Mouse (Mus musculus): ENCODE results near the gene Psmb7. TPM values are rescaled to one million over a fixed set of nuclear protein-coding genes. Genes with fewer than 3 reads are reported as not detected.

The Psmb7 gene
- total and polyA plus RNA-seq, 3 experiments = 129 to 247 (median 220) TPM

DNA sequence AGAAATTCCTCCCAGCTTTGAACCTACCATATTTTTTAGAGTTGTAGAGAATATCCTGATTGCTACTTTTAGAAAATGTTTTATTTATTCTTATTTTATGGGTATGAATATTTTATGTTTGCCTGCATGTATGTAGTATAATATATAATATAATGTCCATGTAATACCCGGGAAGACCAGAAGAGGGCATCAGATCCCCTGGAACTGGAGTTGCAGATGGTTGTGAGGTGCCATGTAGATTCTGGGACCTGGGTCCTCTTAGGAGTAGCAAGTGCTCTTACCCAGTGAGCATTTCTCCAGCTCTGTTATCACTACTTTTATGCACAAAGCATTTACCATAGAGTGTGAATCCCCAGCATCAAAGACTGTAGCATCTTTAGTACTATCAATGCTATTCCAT is 17.5 kb upstream of the Psmb7 start:
- intact Hi-C loops (cut with DNase I) = loop anchor here (2.0 kb wide), 1 partner anchor 77 kb away; no protein-coding TSS in a partner anchor
- 3% methylated on average over 1 of the region's 1 CpGs for WGBS
- peak; percentile 78 for TF ChIP-seq CTCF (IDR thresholded peaks at IDR 0.05)
- TF ChIP-seq POLR2A (IDR thresholded peaks at IDR 0.05; ENCODE audit: insufficient read depth, low read depth, low read length) = no peak
- H3K9ac ChIP-seq (ENCODE audit: low read depth, low read length) = no peak overlapping the region
- no peaks in the 10 kb centered on the region; the same call in 1 of the 2 replicates for H3K4me1 ChIP-seq (ENCODE audit: control insufficient read depth, insufficient read depth, low read length)
- H3K27me3 ChIP-seq (ENCODE audit: control insufficient read depth, insufficient read depth, low read length) = no peaks in the 10 kb centered on the region
- H3K4me3 ChIP-seq = no peak overlapping the region
- no peaks in the 10 kb centered on the region for H3K36me3 ChIP-seq (ENCODE audit: control insufficient read depth, insufficient read depth, low read length)
- H3K79me2 ChIP-seq (replicated peaks; ENCODE audit: control insufficient read depth, insufficient read depth, low read length) = no peaks in the 10 kb centered on the region
- no peak for DNase-seq
- no peak overlapping the region for H3K27ac ChIP-seq

DNA sequence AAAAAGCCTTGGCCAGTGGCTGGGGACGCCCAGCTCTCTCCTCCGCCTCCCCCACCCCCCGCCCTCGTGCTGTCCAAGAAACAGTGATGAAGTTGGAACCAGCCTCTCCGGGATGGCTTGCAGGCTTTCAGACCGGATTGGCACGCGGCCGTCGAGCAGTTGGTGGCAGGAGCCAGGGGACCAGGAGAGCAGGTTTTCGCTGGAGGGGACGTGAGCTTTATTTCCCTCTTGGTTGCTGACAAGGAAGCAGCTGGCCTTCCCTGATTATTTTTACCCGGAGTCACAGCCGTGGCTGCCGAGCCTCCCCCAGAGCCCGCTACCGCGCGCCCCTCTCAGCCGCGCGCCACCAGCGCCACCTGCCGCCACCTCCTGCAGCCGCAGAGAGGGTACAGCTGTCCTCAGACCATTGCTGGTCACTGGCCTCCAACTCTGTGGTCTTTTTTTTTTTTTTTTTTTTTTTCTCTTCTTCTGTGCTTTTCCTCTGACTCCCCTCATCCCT is 14.5 kb upstream of the Psmb7 start:
- peak overlapping the region; percentile 50 for H3K9ac ChIP-seq (ENCODE audit: low read depth, low read length)

DNA sequence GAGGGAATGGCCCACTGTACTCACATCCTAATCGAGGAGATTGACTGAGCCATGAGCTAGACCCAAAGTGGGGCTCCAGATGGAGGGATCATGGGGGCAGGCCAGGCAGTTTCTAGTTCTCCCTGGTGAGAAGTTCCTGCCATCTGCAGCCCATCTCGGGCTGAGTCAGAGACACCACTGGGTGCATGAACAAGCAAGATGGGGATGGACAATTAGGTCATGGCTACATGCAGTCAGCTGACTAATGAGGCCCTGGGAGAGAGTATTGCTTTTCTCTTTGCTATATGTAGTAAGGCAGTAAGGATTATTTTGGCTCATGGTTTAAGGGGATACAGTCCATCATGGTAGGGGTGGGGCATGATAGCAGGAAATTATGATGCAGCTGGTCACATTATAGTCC is 9.8 kb upstream of the Psmb7 start:
- no peaks in the 10 kb centered on the region for H3K27me3 ChIP-seq (ENCODE audit: control insufficient read depth, insufficient read depth, low read length)
- no peak overlapping the region for H3K27ac ChIP-seq
- H3K36me3 ChIP-seq (ENCODE audit: control insufficient read depth, insufficient read depth, low read length) = no peaks in the 10 kb centered on the region
- TF ChIP-seq EP300 (IDR thresholded peaks at IDR 0.05; ENCODE audit: insufficient read depth, low read depth, low read length) (no peak), CTCF (IDR thresholded peaks at IDR 0.05) (no peak), POLR2A (IDR thresholded peaks at IDR 0.05; ENCODE audit: insufficient read depth, low read depth, low read length) (no peak)
- no peak overlapping the region for H3K4me3 ChIP-seq
- H3K79me2 ChIP-seq (replicated peaks; ENCODE audit: control insufficient read depth, insufficient read depth, low read length) = no peaks in the 10 kb centered on the region
- H3K9ac ChIP-seq (ENCODE audit: low read depth, low read length) = no peak overlapping the region
- WGBS = 89% methylated on average over 2 of the region's 2 CpGs
- no peaks in the 10 kb centered on the region; the same call in 1 of the 2 replicates for H3K4me1 ChIP-seq (ENCODE audit: control insufficient read depth, insufficient read depth, low read length)
- DNase-seq = no peak
- intact Hi-C loops (cut with DNase I) = no loop called here

More for the DNA sequence above, 14.5 kb upstream of the Psmb7 start:
- Histone ChIP-seq H3K79me2 (replicated peaks; ENCODE audit: control insufficient read depth, insufficient read depth, low read length) (no peaks in the 10 kb centered on the region), H3K4me3 (peak overlapping the region; percentile 45), H3K4me1 (ENCODE audit: control insufficient read depth, insufficient read depth, low read length) (no peaks in the 10 kb centered on the region; the same call in 1 of the 2 replicates), H3K27me3 (ENCODE audit: control insufficient read depth, insufficient read depth, low read length) (no peaks in the 10 kb centered on the region), H3K36me3 (ENCODE audit: control insufficient read depth, insufficient read depth, low read length) (no peaks in the 10 kb centered on the region), H3K27ac (no peak overlapping the region)
- intact Hi-C loops (cut with DNase I) = loop anchor here (1.0 kb wide), 4 partner anchors 12 to 843 kb away; no protein-coding TSS in a partner anchor
- under 1% methylated on average over 25 of the region's 25 CpGs for WGBS
- TF ChIP-seq CTCF (IDR thresholded peaks at IDR 0.05) (peak; percentile 91), POLR2A (IDR thresholded peaks at IDR 0.05; ENCODE audit: insufficient read depth, low read depth, low read length) (no peak), EP300 (IDR thresholded peaks at IDR 0.05; ENCODE audit: insufficient read depth, low read depth, low read length) (0 out of 2 replicates have a peak, but pooled peaks have one; percentile 33)
- DNase-seq = peak; percentile 81 to 88

DNA sequence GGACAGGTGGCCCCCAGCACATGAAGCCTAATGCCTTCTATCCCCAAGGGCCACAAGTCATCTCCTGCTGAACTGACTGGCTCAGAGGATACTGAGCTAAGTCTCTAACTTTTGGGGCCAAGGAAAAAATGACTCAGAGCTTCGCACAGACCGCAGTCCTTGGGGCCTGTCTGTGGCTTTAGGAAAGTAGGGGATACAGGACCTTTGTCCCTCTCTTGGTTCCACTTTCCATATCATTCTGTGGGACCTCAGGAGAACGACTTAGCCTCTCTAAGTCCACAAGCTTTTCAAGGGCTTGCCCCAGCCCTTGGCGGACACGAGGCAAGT is 9.4 kb upstream of the Psmb7 start:
- H3K27me3 ChIP-seq (ENCODE audit: control insufficient read depth, insufficient read depth, low read length) = no peaks in the 10 kb centered on the region
- intact Hi-C loops (cut with DNase I) = no loop called here
- TF ChIP-seq POLR2A (IDR thresholded peaks at IDR 0.05; ENCODE audit: insufficient read depth, low read depth, low read length) = no peak
- TF ChIP-seq EP300 (IDR thresholded peaks at IDR 0.05; ENCODE audit: insufficient read depth, low read depth, low read length) = no peak
- no peak for TF ChIP-seq CTCF (IDR thresholded peaks at IDR 0.05)
- no peak overlapping the region for H3K4me3 ChIP-seq
- no peak overlapping the region for H3K27ac ChIP-seq
- H3K4me1 ChIP-seq (ENCODE audit: control insufficient read depth, insufficient read depth, low read length) = no peaks in the 10 kb centered on the region; the same call in 1 of the 2 replicates
- no peaks in the 10 kb centered on the region for H3K79me2 ChIP-seq (replicated peaks; ENCODE audit: control insufficient read depth, insufficient read depth, low read length)
- no peak for DNase-seq
- H3K9ac ChIP-seq (ENCODE audit: low read depth, low read length) = no peak overlapping the region
- 80% methylated on average over 5 of the region's 5 CpGs for WGBS
- H3K36me3 ChIP-seq (ENCODE audit: control insufficient read depth, insufficient read depth, low read length) = no peaks in the 10 kb centered on the region

DNA sequence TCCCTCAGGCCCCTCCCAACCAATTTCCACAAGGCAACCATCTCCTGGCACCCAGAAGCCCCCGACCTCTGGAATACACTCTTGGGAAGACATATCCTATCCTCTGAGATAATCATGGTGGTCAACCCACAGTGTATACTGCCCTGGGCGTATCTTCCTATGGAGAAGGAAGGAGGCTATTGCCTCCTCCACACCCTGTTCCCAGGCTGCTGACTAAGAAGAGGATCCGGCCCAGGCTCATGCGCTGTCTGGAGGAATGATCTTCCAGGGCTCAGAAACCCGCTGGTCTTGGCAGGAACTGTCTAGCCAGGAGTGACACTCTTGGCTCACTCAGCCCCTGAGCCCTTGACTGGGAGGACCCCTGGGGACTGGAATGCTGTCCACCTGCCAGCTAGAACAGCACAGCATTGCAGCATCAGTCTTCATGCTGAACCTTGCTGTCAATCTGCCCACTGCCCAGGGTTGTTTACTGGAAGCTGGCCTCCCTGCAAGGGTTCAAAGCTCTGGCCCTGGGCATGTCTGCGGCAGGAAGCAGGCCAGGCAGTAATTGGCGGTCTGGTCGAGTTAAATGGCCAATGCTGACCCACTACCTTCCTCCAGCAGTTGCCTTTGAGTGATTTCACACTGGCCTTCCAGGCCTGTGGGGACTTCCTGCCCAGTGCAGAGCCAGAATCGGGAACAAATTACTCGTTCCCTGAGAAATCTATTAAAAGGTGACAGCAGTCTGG is 8.8 kb upstream of the Psmb7 start:
- intact Hi-C loops (cut with DNase I) = no loop called here
- Histone ChIP-seq H3K4me3 (no peak overlapping the region), H3K9ac (ENCODE audit: low read depth, low read length) (no peak overlapping the region), H3K27ac (no peak overlapping the region), H3K36me3 (ENCODE audit: control insufficient read depth, insufficient read depth, low read length) (no peaks in the 10 kb centered on the region), H3K4me1 (ENCODE audit: control insufficient read depth, insufficient read depth, low read length) (no peaks in the 10 kb centered on the region), H3K27me3 (ENCODE audit: control insufficient read depth, insufficient read depth, low read length) (no peaks in the 10 kb centered on the region), H3K79me2 (replicated peaks; ENCODE audit: control insufficient read depth, insufficient read depth, low read length) (no peaks in the 10 kb centered on the region)
- WGBS = 33% methylated on average over 10 of the region's 10 CpGs
- peak; percentile 33 to 45 for DNase-seq
- no peak for TF ChIP-seq EP300 (IDR thresholded peaks at IDR 0.05; ENCODE audit: insufficient read depth, low read depth, low read length)
- TF ChIP-seq POLR2A (IDR thresholded peaks at IDR 0.05; ENCODE audit: insufficient read depth, low read depth, low read length) = no peak
- no peak for TF ChIP-seq CTCF (IDR thresholded peaks at IDR 0.05)

DNA sequence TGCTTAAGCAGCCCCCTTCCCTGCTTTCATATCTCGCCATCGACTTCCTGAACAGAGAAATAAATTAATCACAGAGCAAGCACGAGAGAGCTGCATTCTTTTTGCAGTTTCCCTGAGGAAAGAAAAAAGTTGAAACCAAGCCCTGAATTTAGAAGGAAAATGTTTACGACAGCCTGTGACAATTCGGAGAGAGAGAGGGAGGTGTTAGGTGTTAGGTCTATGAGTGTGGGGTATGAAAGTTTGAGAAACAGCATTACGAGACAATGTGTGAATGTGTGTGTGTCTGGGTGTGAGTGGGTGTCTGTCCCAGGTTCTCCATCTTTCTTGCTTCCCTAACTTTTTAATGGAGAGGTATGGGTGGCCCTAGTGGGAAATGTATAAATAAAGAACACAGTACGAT is 8.2 kb upstream of the Psmb7 start:
- TF ChIP-seq CTCF (IDR thresholded peaks at IDR 0.05) (no peak), POLR2A (IDR thresholded peaks at IDR 0.05; ENCODE audit: insufficient read depth, low read depth, low read length) (no peak), EP300 (IDR thresholded peaks at IDR 0.05; ENCODE audit: insufficient read depth, low read depth, low read length) (no peak)
- no peaks in the 10 kb centered on the region for H3K4me1 ChIP-seq (ENCODE audit: control insufficient read depth, insufficient read depth, low read length)
- intact Hi-C loops (cut with DNase I) = no loop called here
- H3K27me3 ChIP-seq (ENCODE audit: control insufficient read depth, insufficient read depth, low read length) = no peaks in the 10 kb centered on the region
- no peaks in the 10 kb centered on the region for H3K79me2 ChIP-seq (replicated peaks; ENCODE audit: control insufficient read depth, insufficient read depth, low read length)
- no peak overlapping the region for H3K27ac ChIP-seq
- no peaks in the 10 kb centered on the region for H3K36me3 ChIP-seq (ENCODE audit: control insufficient read depth, insufficient read depth, low read length)
- DNase-seq = no peak
- H3K9ac ChIP-seq (ENCODE audit: low read depth, low read length) = no peak overlapping the region
- WGBS = 68% methylated on average over 7 of the region's 7 CpGs
- H3K4me3 ChIP-seq = no peak overlapping the region
